Mouse (Mus musculus): ENCODE measurements around the gene Rpl36a.

Gene Rpl36a

GRCm38 (mm10) chrX:134585103-134586002 is at the start of gene Rpl36a:
Gene Rpl36a, plus strand, starts transcription at chrX:134585654.
- CTCF ChIA-PET = no interaction called here

- CTCF ChIA-PET = interaction anchor here (1.2 kb wide), 1 partner anchor 8 kb away, joined by 4 read pairs; no protein-coding TSS in a partner anchor
Measured at GRCm38 (mm10) chrX:134539795-134540194, 45.7 kb upstream of the Rpl36a start.

- CTCF ChIA-PET = interaction anchor here (0.7 kb wide), 1 partner anchor 11 kb away, joined by 9 read pairs; no protein-coding TSS in a partner anchor
Measured at GRCm38 (mm10) chrX:134540414-134541135, 44.9 kb upstream of the Rpl36a start.

GRCm38 (mm10) chrX:134541145-134541954 is 44.1 kb upstream of the Rpl36a start, which contains the start of gene Timm8a1:
Gene Timm8a1, minus strand, starts transcription at chrX:134541865.
- CTCF ChIA-PET = interaction anchor here (0.6 to 1.1 kb wide), 3 partner anchors 10 to 72 kb away, joined by 4 to 9 read pairs (median 4); no protein-coding TSS in a partner anchor

- CTCF ChIA-PET = interaction anchor here (0.6 to 1.1 kb wide), 2 partner anchors 12 to 71 kb away, joined by 4 read pairs; no protein-coding TSS in a partner anchor
Measured at GRCm38 (mm10) chrX:134541955-134542308, 43.5 kb upstream of the Rpl36a start.

- CTCF ChIA-PET = interaction anchor here (0.6 kb wide), 1 partner anchor 8 kb away, joined by 4 read pairs; no protein-coding TSS in a partner anchor
Measured at GRCm38 (mm10) chrX:134547330-134547729, 38.1 kb upstream of the Rpl36a start.

- CTCF ChIA-PET = no interaction called here
Measured at GRCm38 (mm10) chrX:134550903-134551302, 34.6 kb upstream of the Rpl36a start.

- CTCF ChIA-PET = no interaction called here
Measured at GRCm38 (mm10) chrX:134553326-134553725, 32.1 kb upstream of the Rpl36a start.

GRCm38 (mm10) chrX:134554425-134554824 is 31.0 kb upstream of the Rpl36a start:
- CTCF ChIA-PET = interaction anchor here (0.6 kb wide), 1 partner anchor 13 kb away, joined by 4 read pairs; the partner anchor contains the start of gene Timm8a1

GRCm38 (mm10) chrX:134564326-134564725 is 21.1 kb upstream of the Rpl36a start:
- CTCF ChIA-PET = no interaction called here

- CTCF ChIA-PET = no interaction called here
Measured at GRCm38 (mm10) chrX:134566536-134567222, 18.8 kb upstream of the Rpl36a start.

GRCm38 (mm10) chrX:134577896-134578295 is 7.6 kb upstream of the Rpl36a start:
- CTCF ChIA-PET = no interaction called here

- CTCF ChIA-PET = no interaction called here
Measured at GRCm38 (mm10) chrX:134580528-134581305, 4.7 kb upstream of the Rpl36a start.

- CTCF ChIA-PET = no interaction called here
Measured at GRCm38 (mm10) chrX:134582270-134582669, 3.2 kb upstream of the Rpl36a start.

GRCm38 (mm10) chrX:134582888-134583669 is 2.4 kb upstream of the Rpl36a start, which contains the start of gene Btk:
Gene Btk, minus strand, starts transcription at chrX:134583570.
- CTCF ChIA-PET = interaction anchor here (0.6 kb wide), 1 partner anchor 14 kb away, joined by 3 read pairs; no protein-coding TSS in a partner anchor

- CTCF ChIA-PET = interaction anchor here (0.7 kb wide), 1 partner anchor 14 kb away, joined by 3 read pairs; no protein-coding TSS in a partner anchor
Measured at GRCm38 (mm10) chrX:134586447-134586846, 993 bp downstream of the Rpl36a start.

GRCm38 (mm10) chrX:134588261-134588660 is 2.8 kb downstream of the Rpl36a start:
- CTCF ChIA-PET = no interaction called here

GRCm38 (mm10) chrX:134588997-134589396 is 3.5 kb downstream of the Rpl36a start:
- CTCF ChIA-PET = no interaction called here

- CTCF ChIA-PET = no interaction called here
Measured at GRCm38 (mm10) chrX:134589836-134590235, 4.4 kb downstream of the Rpl36a start.

All from spleen, embryonic (tissue).